Mouse (Mus musculus): ENCODE measurements at regions not wholly inside any gene's neighbourhood (a gene's known extent, or its start where the extent isn't known, plus 50 kb on each side); places are given as distances from the start of the nearest gene placed in this dataset.

DNA sequence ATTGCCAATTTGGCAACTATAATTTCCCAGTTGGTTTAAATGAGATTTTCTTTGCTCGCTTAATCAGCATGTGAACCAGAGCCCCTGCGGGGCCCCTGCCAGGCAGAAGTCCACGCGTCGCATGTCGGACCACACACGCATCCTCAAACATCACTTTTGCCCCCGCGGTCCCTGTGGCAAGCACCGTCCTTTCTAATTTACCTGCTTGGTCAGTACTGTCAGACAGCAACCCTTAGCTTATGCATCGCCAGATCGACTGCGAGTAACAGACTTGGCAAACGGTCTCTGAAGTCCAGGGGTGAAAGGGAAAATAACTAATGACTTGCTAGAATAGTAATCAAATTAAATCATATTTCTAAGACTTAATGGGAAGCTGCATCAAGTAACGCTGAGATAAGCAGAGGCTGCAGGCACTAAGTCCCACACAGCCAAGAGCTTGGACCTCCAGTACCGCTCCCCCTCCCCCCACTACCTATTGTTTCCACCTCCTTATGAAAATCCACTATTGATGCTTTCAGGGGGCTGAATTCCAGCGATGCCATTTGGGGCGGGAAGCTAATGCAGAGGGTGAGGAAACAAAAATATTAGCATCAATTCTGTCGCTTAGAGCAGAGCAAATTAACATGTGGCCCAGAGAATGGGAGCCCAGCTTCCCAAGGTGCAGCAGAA lies 142.0 kb upstream of the Cntnap4 start:
- Histone ChIP-seq H3K27ac (no peak overlapping the region), H3K4me2 (no peak overlapping the region), H3K27me3 (no peaks in the 10 kb centered on the region), H3K4me1 (no peaks in the 10 kb centered on the region), H3K4me3 (no peak overlapping the region), H3K9ac (no peak overlapping the region), H3K36me3 (no peaks in the 10 kb centered on the region), H3K9me3 (no peaks in the 10 kb centered on the region)
- WGBS, result 54% methylated on average over 19 of the region's 19 CpGs
- no peak for ATAC-seq (ENCODE audit: insufficient number of reproducible peaks, low FRiP score, low TSS enrichment, low read depth)

DNA sequence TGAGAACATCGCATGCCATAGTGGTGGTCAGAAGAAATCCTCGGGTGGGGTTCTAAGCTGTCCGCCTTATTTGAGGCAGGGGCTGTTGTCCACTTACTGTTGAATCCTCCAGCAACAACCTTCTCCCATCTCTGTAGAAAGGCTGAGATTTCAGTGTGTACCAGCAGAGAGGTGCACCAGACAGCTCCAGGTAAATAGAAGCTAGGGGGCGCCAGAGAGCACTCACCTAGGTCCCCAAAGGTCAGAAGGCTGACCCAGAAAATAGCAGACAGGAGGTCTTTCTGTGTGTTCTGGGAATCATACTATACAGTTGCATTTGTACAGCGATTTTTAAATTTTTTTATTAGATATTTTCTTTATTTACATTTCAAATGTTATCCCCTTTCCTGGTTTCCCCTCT lies 157.9 kb upstream of the Cntnap4 start:
- ATAC-seq (ENCODE audit: insufficient number of reproducible peaks, low FRiP score, low TSS enrichment, low read depth), result no peak
- Histone ChIP-seq H3K27me3 (no peaks in the 10 kb centered on the region), H3K36me3 (no peaks in the 10 kb centered on the region), H3K4me3 (no peak overlapping the region), H3K4me2 (no peak overlapping the region), H3K4me1 (no peaks in the 10 kb centered on the region), H3K27ac (no peak overlapping the region), H3K9ac (no peak overlapping the region), H3K9me3 (no peaks in the 10 kb centered on the region)
- WGBS, result 87% methylated on average over 5 of the region's 5 CpGs

- H3K4me3 ChIP-seq, result no peak overlapping the region
- H3K9ac ChIP-seq, result no peak overlapping the region
- no peaks in the 10 kb centered on the region for H3K9me3 ChIP-seq
- no peaks in the 10 kb centered on the region for H3K36me3 ChIP-seq
- no peak overlapping the region for H3K27ac ChIP-seq
- ATAC-seq (ENCODE audit: insufficient number of reproducible peaks, low FRiP score, low TSS enrichment, low read depth), result no peak
- H3K4me2 ChIP-seq, result no peak overlapping the region
- H3K4me1 ChIP-seq, result no peaks in the 10 kb centered on the region
- 16% methylated on average over 6 of the region's 6 CpGs for WGBS
- H3K27me3 ChIP-seq, result no peaks in the 10 kb centered on the region
These were observed 158.6 kb upstream of the Cntnap4 start for GRCm38 (mm10) chr8:112411213-112411612.

- Histone ChIP-seq H3K4me2 (no peak overlapping the region), H3K9ac (no peak overlapping the region), H3K4me1 (no peaks in the 10 kb centered on the region), H3K27me3 (no peaks in the 10 kb centered on the region), H3K9me3 (no peaks in the 10 kb centered on the region), H3K4me3 (no peak overlapping the region), H3K27ac (no peak overlapping the region), H3K36me3 (no peaks in the 10 kb centered on the region)
- WGBS, result 82% methylated on average over 9 of the region's 9 CpGs
- ATAC-seq (ENCODE audit: insufficient number of reproducible peaks, low FRiP score, low TSS enrichment, low read depth), result no peak
These were observed 161.6 kb upstream of the Cntnap4 start for GRCm38 (mm10) chr8:112408211-112408735.

DNA sequence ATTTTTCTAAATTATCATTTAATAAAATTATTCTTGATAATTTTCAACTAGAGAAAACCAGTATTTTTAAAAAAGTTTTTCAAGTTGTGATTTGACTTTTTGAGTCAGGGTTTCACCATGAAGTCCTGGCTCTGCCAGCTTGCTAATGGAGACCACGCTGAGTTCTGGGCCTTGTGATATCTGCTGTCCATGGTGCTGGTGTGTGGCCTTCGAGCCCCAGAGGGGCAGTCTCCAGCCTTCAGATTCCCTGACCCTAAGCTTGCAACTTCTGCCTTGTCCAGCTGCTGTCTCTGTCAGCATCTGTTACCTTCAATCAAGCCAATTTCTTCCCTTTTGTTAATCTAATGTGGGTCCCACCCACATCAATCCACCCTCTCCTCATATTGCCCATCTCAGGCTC lies 165.8 kb upstream of the Cntnap4 start:
- WGBS, result 1% methylated on average over 2 of the region's 2 CpGs
- H3K4me3 ChIP-seq, result no peak overlapping the region
- no peaks in the 10 kb centered on the region for H3K4me1 ChIP-seq
- no peak overlapping the region for H3K4me2 ChIP-seq
- H3K27ac ChIP-seq, result no peak overlapping the region
- no peaks in the 10 kb centered on the region for H3K36me3 ChIP-seq
- ATAC-seq (ENCODE audit: insufficient number of reproducible peaks, low FRiP score, low TSS enrichment, low read depth), result no peak
- no peaks in the 10 kb centered on the region for H3K27me3 ChIP-seq
- H3K9ac ChIP-seq, result no peak overlapping the region
- H3K9me3 ChIP-seq, result no peaks in the 10 kb centered on the region

- Histone ChIP-seq H3K4me3 (no peak overlapping the region), H3K36me3 (no peaks in the 10 kb centered on the region), H3K4me2 (no peak overlapping the region), H3K9ac (no peak overlapping the region; the same call in 1 of the 2 replicates), H3K4me1 (no peaks in the 10 kb centered on the region), H3K9me3 (no peaks in the 10 kb centered on the region), H3K27me3 (no peaks in the 10 kb centered on the region), H3K27ac (no peak overlapping the region)
- WGBS, result 25% methylated on average over 2 of the region's 2 CpGs
- no peak for ATAC-seq (ENCODE audit: insufficient number of reproducible peaks, low FRiP score, low TSS enrichment, low read depth)
These were observed 172.4 kb upstream of the Cntnap4 start for GRCm38 (mm10) chr8:112397438-112397837.

DNA sequence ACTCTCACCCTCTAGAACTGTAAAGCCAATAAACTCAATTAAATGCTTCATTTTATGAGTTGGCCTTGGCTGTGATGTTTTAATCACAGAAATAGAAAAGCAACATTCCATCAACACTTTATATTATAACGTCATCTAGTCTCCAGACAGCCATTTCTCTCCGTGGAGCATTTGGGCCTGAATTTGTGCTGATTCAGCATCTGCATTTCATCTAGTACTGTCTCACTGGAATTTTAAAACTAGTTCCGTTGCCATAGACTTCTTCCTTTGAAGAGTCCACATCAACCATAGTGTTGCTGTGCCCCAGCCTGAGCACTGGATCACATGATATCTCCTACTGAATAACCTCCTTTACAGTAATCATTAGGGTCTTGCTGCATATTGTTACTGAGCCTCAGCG lies 179.7 kb upstream of the Cntnap4 start:
- H3K4me2 ChIP-seq, result no peak overlapping the region
- WGBS, result 51% methylated on average over 4 of the region's 4 CpGs
- no peak for ATAC-seq (ENCODE audit: insufficient number of reproducible peaks, low FRiP score, low TSS enrichment, low read depth)
- no peaks in the 10 kb centered on the region for H3K9me3 ChIP-seq
- no peak overlapping the region for H3K9ac ChIP-seq
- no peak overlapping the region for H3K27ac ChIP-seq
- H3K4me3 ChIP-seq, result no peak overlapping the region
- no peaks in the 10 kb centered on the region for H3K4me1 ChIP-seq
- H3K36me3 ChIP-seq, result no peaks in the 10 kb centered on the region
- H3K27me3 ChIP-seq, result no peaks in the 10 kb centered on the region

- H3K9me3 ChIP-seq, result no peaks in the 10 kb centered on the region
- H3K9ac ChIP-seq, result no peak overlapping the region
- H3K36me3 ChIP-seq, result no peaks in the 10 kb centered on the region
- 27% methylated on average over 5 of the region's 5 CpGs for WGBS
- no peaks in the 10 kb centered on the region for H3K27me3 ChIP-seq
- H3K4me2 ChIP-seq, result no peak overlapping the region
- H3K4me3 ChIP-seq, result no peak overlapping the region
- ATAC-seq (ENCODE audit: insufficient number of reproducible peaks, low FRiP score, low TSS enrichment, low read depth), result no peak
- no peak overlapping the region for H3K27ac ChIP-seq
- H3K4me1 ChIP-seq, result peaks cover 5% of the 10 kb centered on the region; the same call in 1 of the 2 replicates
These were observed 221.5 kb upstream of the Cntnap4 start for GRCm38 (mm10) chr8:112348323-112348722.

DNA sequence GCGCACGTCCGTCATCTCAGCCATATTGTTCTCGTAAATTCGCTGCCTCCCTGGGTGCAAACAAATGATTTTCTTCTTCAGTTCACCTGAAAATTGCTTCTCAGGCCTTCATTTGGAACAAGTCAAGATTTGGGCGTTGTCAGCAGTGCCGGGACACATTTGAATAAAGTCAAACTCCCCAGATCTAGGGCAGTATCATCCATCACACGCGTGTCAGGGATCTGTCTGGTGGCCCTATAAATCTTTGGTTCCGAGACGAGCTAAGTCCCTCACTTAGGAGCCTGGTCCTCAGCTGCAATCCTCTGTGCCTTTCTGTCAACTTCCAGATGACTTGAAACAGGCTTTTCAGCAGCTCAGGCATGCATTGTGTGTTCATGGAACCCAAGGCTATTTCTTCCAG lies 236.7 kb upstream of the Cntnap4 start:
- ATAC-seq (ENCODE audit: insufficient number of reproducible peaks, low FRiP score, low TSS enrichment, low read depth), result no peak
- no peak overlapping the region for H3K4me3 ChIP-seq
- H3K4me1 ChIP-seq, result 0 out of 2 replicates have a peak, but pooled peaks cover 2% of the 10 kb centered on the region
- no peak overlapping the region for H3K4me2 ChIP-seq
- H3K9ac ChIP-seq, result no peak overlapping the region
- H3K27ac ChIP-seq, result no peak overlapping the region
- no peaks in the 10 kb centered on the region for H3K36me3 ChIP-seq
- no peaks in the 10 kb centered on the region for H3K9me3 ChIP-seq
- WGBS, result 29% methylated on average over 11 of the region's 11 CpGs
- no peaks in the 10 kb centered on the region for H3K27me3 ChIP-seq

GRCm38 (mm10) chr8:112332021-112332420 lies 237.8 kb upstream of the Cntnap4 start:
- Histone ChIP-seq H3K4me1 (0 out of 2 replicates have a peak, but pooled peaks cover 2% of the 10 kb centered on the region), H3K4me2 (no peak overlapping the region), H3K27me3 (no peaks in the 10 kb centered on the region), H3K36me3 (no peaks in the 10 kb centered on the region), H3K27ac (no peak overlapping the region), H3K9me3 (no peaks in the 10 kb centered on the region), H3K4me3 (no peak overlapping the region), H3K9ac (no peak overlapping the region)
- WGBS, result 73% methylated on average over 10 of the region's 10 CpGs
- ATAC-seq (ENCODE audit: insufficient number of reproducible peaks, low FRiP score, low TSS enrichment, low read depth), result no peak

DNA sequence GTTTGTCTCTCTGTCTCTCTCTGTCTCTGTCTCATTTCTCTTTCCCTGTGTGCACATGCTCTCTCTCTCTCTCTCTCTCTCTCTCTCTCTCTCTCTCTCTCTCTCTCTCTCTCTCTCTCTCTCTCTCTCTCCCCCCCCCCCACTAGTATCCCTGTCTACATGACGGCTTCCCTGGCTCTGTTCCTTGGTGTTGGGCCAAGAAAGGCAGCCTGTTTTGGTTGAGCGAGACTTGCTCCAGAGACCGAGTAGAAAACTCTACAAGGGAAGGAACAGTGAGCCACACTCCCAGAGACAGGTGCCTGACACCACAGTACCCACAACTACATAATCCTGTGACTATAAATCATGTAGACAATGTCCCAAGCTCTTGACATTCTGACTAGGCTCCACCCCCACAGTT lies 260.0 kb upstream of the Cntnap4 start:
- no peaks in the 10 kb centered on the region for H3K4me1 ChIP-seq
- no peak overlapping the region for H3K9ac ChIP-seq
- no peaks in the 10 kb centered on the region for H3K27me3 ChIP-seq
- no peak overlapping the region for H3K4me3 ChIP-seq
- no peak overlapping the region for H3K4me2 ChIP-seq
- WGBS, result 52% methylated on average over 3 of the region's 3 CpGs
- H3K36me3 ChIP-seq, result no peaks in the 10 kb centered on the region
- H3K27ac ChIP-seq, result no peak overlapping the region
- H3K9me3 ChIP-seq, result no peaks in the 10 kb centered on the region
- no peak for ATAC-seq (ENCODE audit: insufficient number of reproducible peaks, low FRiP score, low TSS enrichment, low read depth)

GRCm38 (mm10) chr8:112308354-112308753 lies 261.5 kb upstream of the Cntnap4 start:
- WGBS, result 87% methylated on average over 6 of the region's 6 CpGs
- no peaks in the 10 kb centered on the region for H3K36me3 ChIP-seq
- no peak overlapping the region for H3K27ac ChIP-seq
- no peaks in the 10 kb centered on the region for H3K9me3 ChIP-seq
- no peak overlapping the region for H3K9ac ChIP-seq
- no peak for ATAC-seq (ENCODE audit: insufficient number of reproducible peaks, low FRiP score, low TSS enrichment, low read depth)
- no peak overlapping the region for H3K4me2 ChIP-seq
- H3K27me3 ChIP-seq, result no peaks in the 10 kb centered on the region
- no peaks in the 10 kb centered on the region for H3K4me1 ChIP-seq
- no peak overlapping the region for H3K4me3 ChIP-seq

DNA sequence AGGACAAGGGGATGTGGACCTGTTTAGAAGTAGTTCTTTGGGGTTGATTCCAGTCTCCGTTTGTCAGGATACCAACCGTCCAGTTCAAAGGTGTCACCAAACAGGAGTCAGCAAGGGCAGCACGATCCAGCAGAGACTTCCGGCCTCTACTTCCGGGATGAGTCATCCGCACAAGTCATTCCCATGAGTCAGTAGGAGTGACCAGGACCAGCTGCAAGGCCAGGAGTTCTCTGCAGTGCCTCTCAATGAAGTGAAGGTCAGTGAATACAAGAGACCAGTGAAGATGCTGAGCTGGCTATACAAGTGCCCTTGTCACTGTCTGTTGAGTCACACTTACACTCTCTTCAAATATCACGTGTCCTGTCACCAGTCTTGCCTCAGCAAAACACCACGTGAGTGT lies 272.8 kb upstream of the Cntnap4 start:
- Histone ChIP-seq H3K27me3 (no peaks in the 10 kb centered on the region), H3K4me2 (no peak overlapping the region), H3K4me3 (no peak overlapping the region), H3K27ac (no peak overlapping the region), H3K9ac (no peak overlapping the region), H3K9me3 (no peaks in the 10 kb centered on the region), H3K36me3 (no peaks in the 10 kb centered on the region), H3K4me1 (no peaks in the 10 kb centered on the region)
- ATAC-seq (ENCODE audit: insufficient number of reproducible peaks, low FRiP score, low TSS enrichment, low read depth), result no peak
- 84% methylated on average over 8 of the region's 8 CpGs for WGBS

Data from limb, embryonic 15.5 days (tissue).